Mouse (Mus musculus) MEL (cell line): Measurements from ENCODE around the gene Pigk. TPM values are rescaled to one million over a fixed set of nuclear protein-coding genes. Genes with fewer than 3 reads are reported as not detected.

Source experiments
- DNase-seq: peaks from one replicate; pipeline ENCODE4 v3.0.0; 2011; ENCODE audit warnings: low read depth, low spot score
- H3K27ac ChIP-seq: 2 replicates; pipeline ENCODE4 v1.5.1; 2012; ENCODE audit warnings: low read depth, mild to moderate bottlenecking, control low read depth, low read length, moderate library complexity; ENCODE audit not compliant: control insufficient read depth
- H3K27me3 ChIP-seq, 2 experiments: fragments of 150-350 bp in 1 of 2; sonication (generic) in 1 of 2; 2 replicates each; pipeline ENCODE4 v1.6.1; 2012; ENCODE audit warnings: low read length in 2 of 2, mild to moderate bottlenecking in 2 of 2, improper control_type of control experiment in 1 of 2, moderate library complexity in 1 of 2; ENCODE audit not compliant: insufficient read depth in 2 of 2, control insufficient read depth in 1 of 2
- H3K36me3 ChIP-seq, 2 experiments: 2 replicates each; pipeline ENCODE4 v1.6.1; 2012 to 2014; ENCODE audit warnings: low read length in 2 of 2, improper control_type of control experiment in 1 of 2, inconsistent platforms in 1 of 2, mild to moderate bottlenecking in 1 of 2; ENCODE audit not compliant: insufficient read depth in 2 of 2, control insufficient read depth in 1 of 2
- H3K4me1 ChIP-seq, 2 experiments: fragments of 150-350 bp in 1 of 2; sonication (generic) in 1 of 2; 2 replicates each; pipeline ENCODE4 v1.6.1; 2012; ENCODE audit warnings: low read length in 2 of 2, improper control_type of control experiment in 1 of 2, mild to moderate bottlenecking in 1 of 2; ENCODE audit not compliant: insufficient read depth in 2 of 2, control insufficient read depth in 1 of 2
- H3K4me3 ChIP-seq, 2 experiments: fragments of 150-350 bp in 1 of 2; sonication (generic) in 1 of 2; 2 replicates each; pipeline ENCODE4 v1.5.1; 2012; ENCODE audit warnings: low read depth in 2 of 2, low read length in 2 of 2, mild to moderate bottlenecking in 2 of 2, moderate library complexity in 2 of 2, control low read depth in 1 of 2, improper control_type of control experiment in 1 of 2; ENCODE audit not compliant: control insufficient read depth in 1 of 2, insufficient read depth in 1 of 2
- H3K79me2 ChIP-seq: 2 replicates; pipeline ENCODE4 v1.6.1; 2012; ENCODE audit warnings: mild to moderate bottlenecking, low read length, moderate library complexity; ENCODE audit not compliant: control insufficient read depth, poor library complexity, insufficient read depth
- H3K9ac ChIP-seq: 2 replicates; pipeline ENCODE4 v1.6.1; 2012; ENCODE audit warnings: low read depth, mild to moderate bottlenecking, control low read depth, low read length, moderate library complexity; ENCODE audit not compliant: control insufficient read depth, poor library complexity, severe bottlenecking
- H3K9me3 ChIP-seq: fragments of 150-350 bp; sonication (generic); replicated peaks from 2 replicates; pipeline ENCODE4 v1.6.1; 2012; ENCODE audit warnings: mild to moderate bottlenecking, low read length, improper control_type of control experiment, moderate library complexity; ENCODE audit not compliant: insufficient read depth
- CHD1 ChIP-seq: IDR thresholded peaks from 2 replicates; pipeline ENCODE4 v1.6.1; 2012; ENCODE audit warnings: low read depth, mild to moderate bottlenecking, inconsistent platforms, low read length, improper control_type of control experiment
- CHD2 ChIP-seq: IDR thresholded peaks from 2 replicates; pipeline ENCODE4 v1.6.1; 2011; ENCODE audit warnings: low read length, improper control_type of control experiment
- CTCF ChIP-seq, 3 experiments: IDR thresholded peaks in 2 of 3; conservative IDR thresholded peaks in 1 of 3; 2 replicates each; pipeline ENCODE4 v1.5.1; 2011 to 2012; ENCODE audit warnings: low read length in 3 of 3, low read depth in 2 of 3, mild to moderate bottlenecking in 2 of 3, improper control_type of control experiment in 1 of 3, inconsistent platforms in 1 of 3, mixed read lengths in 1 of 3, moderate library complexity in 1 of 3; ENCODE audit not compliant: control insufficient read depth in 1 of 3, insufficient read depth in 1 of 3, poor library complexity in 1 of 3, severe bottlenecking in 1 of 3
- ELF1 ChIP-seq: IDR thresholded peaks from 2 replicates; pipeline ENCODE4 v1.6.1; 2014; ENCODE audit warnings: low read depth, mild to moderate bottlenecking, inconsistent platforms, low read length, improper control_type of control experiment, moderate library complexity
- EP300 ChIP-seq, 2 experiments: IDR thresholded peaks; 2 replicates each; pipeline ENCODE4 v1.6.1; 2011; ENCODE audit warnings: improper control_type of control experiment in 2 of 2, low read length in 2 of 2, low read depth in 1 of 2, mild to moderate bottlenecking in 1 of 2
- ETS1 ChIP-seq: IDR thresholded peaks from 2 replicates; pipeline ENCODE4 v1.6.1; 2012; ENCODE audit warnings: low read depth, mild to moderate bottlenecking, inconsistent platforms, low read length, improper control_type of control experiment, moderate library complexity
- GABPA ChIP-seq: IDR thresholded peaks from 2 replicates; pipeline ENCODE4 v1.6.1; 2012; ENCODE audit warnings: low read depth, mild to moderate bottlenecking, inconsistent platforms, low read length, improper control_type of control experiment, moderate library complexity
- GATA1 ChIP-seq: IDR thresholded peaks from 2 replicates; pipeline ENCODE4 v1.6.1; 2011; ENCODE audit warnings: low read depth, low read length, improper control_type of control experiment
- HCFC1 ChIP-seq: IDR thresholded peaks from 2 replicates; pipeline ENCODE4 v1.6.1; 2012; ENCODE audit warnings: low read depth, mild to moderate bottlenecking, inconsistent platforms, low read length, improper control_type of control experiment, moderate library complexity
- MAFK ChIP-seq: IDR thresholded peaks from 2 replicates; pipeline ENCODE4 v1.6.1; 2011; ENCODE audit warnings: low read depth, mild to moderate bottlenecking, low read length, improper control_type of control experiment, borderline replicate concordance
- MAZ ChIP-seq: IDR thresholded peaks from 2 replicates; pipeline ENCODE4 v1.6.1; 2012; ENCODE audit warnings: low read depth, mild to moderate bottlenecking, inconsistent platforms, low read length, improper control_type of control experiment
- MEF2A ChIP-seq: IDR thresholded peaks from 2 replicates; pipeline ENCODE4 v1.6.1; 2014; ENCODE audit warnings: low read depth, mild to moderate bottlenecking, inconsistent platforms, low read length, improper control_type of control experiment; ENCODE audit not compliant: poor library complexity, insufficient replicate concordance, severe bottlenecking; ENCODE audit errors: extremely low read depth
- MXI1 ChIP-seq: IDR thresholded peaks from 2 replicates; pipeline ENCODE4 v1.6.1; 2011; ENCODE audit warnings: mild to moderate bottlenecking, low read depth, low read length, improper control_type of control experiment
- MYC ChIP-seq: IDR thresholded peaks from 2 replicates; pipeline ENCODE4 v1.6.1; 2011; ENCODE audit warnings: low read depth, mild to moderate bottlenecking, low read length, improper control_type of control experiment, moderate library complexity
- SMC3 ChIP-seq: IDR thresholded peaks from 2 replicates; pipeline ENCODE4 v1.6.1; 2011; ENCODE audit warnings: low read depth, low read length, improper control_type of control experiment
- USF2 ChIP-seq, 2 experiments: IDR thresholded peaks; 2 replicates each; pipeline ENCODE4 v1.6.1; 2011 to 2012; ENCODE audit warnings: improper control_type of control experiment in 2 of 2, low read length in 2 of 2, borderline replicate concordance in 1 of 2, inconsistent platforms in 1 of 2, low read depth in 1 of 2, mild to moderate bottlenecking in 1 of 2; ENCODE audit not compliant: insufficient read depth in 1 of 2
- ZC3H11A ChIP-seq: IDR thresholded peaks from 2 replicates; pipeline ENCODE4 v1.6.1; 2012; ENCODE audit warnings: low read depth, mild to moderate bottlenecking, inconsistent platforms, low read length, improper control_type of control experiment
- ZKSCAN1 ChIP-seq: IDR thresholded peaks from 2 replicates; pipeline ENCODE4 v1.6.1; 2012; ENCODE audit warnings: low read depth, mild to moderate bottlenecking, inconsistent platforms, low read length, improper control_type of control experiment, moderate library complexity
- ZNF384 ChIP-seq: IDR thresholded peaks from 2 replicates; pipeline ENCODE4 v1.6.1; 2012; ENCODE audit warnings: low read depth, mild to moderate bottlenecking, inconsistent platforms, low read length, improper control_type of control experiment
- polyA plus RNA-seq, 2 experiments: library from polyadenylated mRNA; stranded (reverse) in 1 of 2; unstranded in 1 of 2; fragments of >175 nt in 1 of 2; fragments of >200 nt in 1 of 2; gene quantifications; 2 replicates each; pipeline versions ENCODE4 v1.2.1 to v1.2.4; 2012; ENCODE audit warnings: low replicate concordance in 2 of 2, low read depth in 1 of 2; ENCODE audit not compliant: insufficient read length in 2 of 2, insufficient read depth in 1 of 2, missing spikeins in 1 of 2
- total RNA-seq: library from RNA; depleted of rRNA; stranded (reverse); fragments of 300-350 nt; gene quantifications from 2 replicates; pipeline ENCODE4 v1.2.3, GENCODE M21; 2012

Gene Pigk
- total and polyA plus RNA-seq, 3 experiments = 14.6 to 17.8 TPM; not detected in 1

- no peak for TF ChIP-seq CHD2
- no peak overlapping the region for H3K4me3 ChIP-seq
- no peaks in the 10 kb centered on the region for H3K79me2 ChIP-seq
- DNase-seq = no peak
- H3K27me3 ChIP-seq = peaks cover 0 to 7% of the 10 kb centered on the region in 2 experiments; a peak in 2 of 4 replicates
- H3K36me3 ChIP-seq = no peaks in the 10 kb centered on the region
- H3K27ac ChIP-seq = no peak overlapping the region
- H3K4me1 ChIP-seq = no peaks in the 10 kb centered on the region
- no peak overlapping the region for H3K9ac ChIP-seq
- no peaks in the 10 kb centered on the region for H3K9me3 ChIP-seq
Observed at GRCm38 (mm10) chr3:152998901-152999300, 285.0 kb downstream of the Pigk start.

- TF ChIP-seq MYC (no peak), MAFK (no peak), EP300 (IDR thresholded peaks at IDR 0.05; ENCODE audit: low read depth in 1 of 2, low read length in 2 of 2) (no peak), GABPA (no peak), CHD1 (no peak), ZNF384 (no peak), ELF1 (no peak), MAZ (no peak), ETS1 (no peak), HCFC1 (no peak), CTCF (IDR thresholded peaks at IDR 0.05 in 2 of 3, conservative IDR thresholded peaks at IDR 0.05 in 1 of 3; ENCODE audit: control insufficient read depth in 1 of 3, insufficient read depth in 1 of 3, low read depth in 2 of 3, low read length in 3 of 3, poor library complexity in 1 of 3, severe bottlenecking in 1 of 3) (no peak), MEF2A (no peak), ZC3H11A (no peak), MXI1 (no peak), SMC3 (no peak), USF2 (IDR thresholded peaks at IDR 0.05; ENCODE audit: borderline replicate concordance in 1 of 2, insufficient read depth in 1 of 2, low read depth in 1 of 2, low read length in 2 of 2) (no peak), GATA1 (no peak), ZKSCAN1 (no peak)
- no peak for DNase-seq
Observed at GRCm38 (mm10) chr3:153006893-153007292, 293.0 kb downstream of the Pigk start.

More at GRCm38 (mm10) chr3:153006893-153007292, 293.0 kb downstream of the Pigk start:
- Histone ChIP-seq H3K36me3 (no peaks in the 10 kb centered on the region), H3K27ac (no peak overlapping the region), H3K9me3 (no peaks in the 10 kb centered on the region), H3K79me2 (no peaks in the 10 kb centered on the region), H3K9ac (no peak overlapping the region), H3K27me3 (no peaks in the 10 kb centered on the region; a peak in 1 of 4 replicates), H3K4me3 (no peak overlapping the region), H3K4me1 (no peaks in the 10 kb centered on the region)
